Mouse (Mus musculus): ENCODE results near the gene Acyp2.
A peak's percentile ranks its signal among the peaks of the same experiment; 100 is the strongest.

Gene Acyp2

GRCm38 (mm10) chr11:30649001-30649637 is at the start of gene Acyp2:
Gene Acyp2 (minus strand): TSS chr11:30649587.
- no peaks in the 10 kb centered on the region for H3K9me3 ChIP-seq (ENCODE audit: low read length)
- TF ChIP-seq POU5F1 (IDR thresholded peaks at IDR 0.05; ENCODE audit: borderline replicate concordance, low read length) (no peak), CTCF (conservative IDR thresholded peaks at IDR 0.05; ENCODE audit: low read length) (no peak), NANOG (IDR thresholded peaks at IDR 0.05; ENCODE audit: borderline replicate concordance, low read length) (no peak)
- peak within 1 kb of the TSS; percentile 81 for H3K4me3 ChIP-seq (replicated peaks; ENCODE audit: low read length)
- H3K36me3 ChIP-seq (ENCODE audit: insufficient read depth, low read length) = no peaks in the 10 kb centered on the region
- 0 out of 2 replicates have a peak, but pooled peaks cover 5% of the 10 kb centered on the region for H3K4me1 ChIP-seq (replicated peaks; ENCODE audit: low read depth, low read length)
- H3K27me3 ChIP-seq (ENCODE audit: insufficient read depth, low read length) = no peaks in the 10 kb centered on the region

DNA sequence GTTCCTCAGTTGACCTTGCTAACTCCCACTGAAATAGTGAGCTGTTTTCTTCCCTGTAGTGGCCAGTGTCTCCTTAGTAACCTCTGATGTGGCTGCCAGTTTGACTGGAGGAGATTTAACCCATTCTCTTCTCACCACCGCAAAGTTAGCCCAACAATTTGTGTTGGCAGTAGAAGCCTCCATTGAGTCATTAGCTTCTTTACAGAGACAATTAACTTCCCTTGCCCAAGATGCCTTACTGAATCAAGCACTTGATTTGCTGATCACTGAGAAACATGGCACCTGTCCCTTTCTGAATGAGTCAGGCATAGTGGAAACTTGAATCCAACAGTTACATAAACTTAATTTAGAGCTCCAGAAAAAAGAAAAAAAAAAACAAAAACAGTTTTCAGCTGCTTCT is 40.0 kb upstream of the Acyp2 start:
- Histone ChIP-seq H3K36me3 (ENCODE audit: insufficient read depth, low read length) (no peaks in the 10 kb centered on the region), H3K27me3 (ENCODE audit: insufficient read depth, low read length) (no peaks in the 10 kb centered on the region), H3K9me3 (ENCODE audit: low read length) (peaks cover 38% of the 10 kb centered on the region), H3K4me1 (replicated peaks; ENCODE audit: low read depth, low read length) (no peaks in the 10 kb centered on the region), H3K4me3 (replicated peaks; ENCODE audit: low read length) (no peak overlapping the region)
- TF ChIP-seq NANOG (IDR thresholded peaks at IDR 0.05; ENCODE audit: borderline replicate concordance, low read length) (no peak), POU5F1 (IDR thresholded peaks at IDR 0.05; ENCODE audit: borderline replicate concordance, low read length) (no peak), CTCF (conservative IDR thresholded peaks at IDR 0.05; ENCODE audit: low read length) (no peak)

GRCm38 (mm10) chr11:30676086-30676485 is 26.7 kb upstream of the Acyp2 start:
- H3K4me3 ChIP-seq (replicated peaks; ENCODE audit: low read length) = no peak overlapping the region
- TF ChIP-seq CTCF (conservative IDR thresholded peaks at IDR 0.05; ENCODE audit: low read length) (peak; percentile 35; the same call in 1 of the 2 replicates), POU5F1 (IDR thresholded peaks at IDR 0.05; ENCODE audit: borderline replicate concordance, low read length) (no peak), NANOG (IDR thresholded peaks at IDR 0.05; ENCODE audit: borderline replicate concordance, low read length) (no peak)
- no peaks in the 10 kb centered on the region for H3K27me3 ChIP-seq (ENCODE audit: insufficient read depth, low read length)
- H3K4me1 ChIP-seq (replicated peaks; ENCODE audit: low read depth, low read length) = peaks cover 3% of the 10 kb centered on the region; the same call in 1 of the 2 replicates
- no peaks in the 10 kb centered on the region for H3K36me3 ChIP-seq (ENCODE audit: insufficient read depth, low read length)
- H3K9me3 ChIP-seq (ENCODE audit: low read length) = peaks cover 2% of the 10 kb centered on the region

DNA sequence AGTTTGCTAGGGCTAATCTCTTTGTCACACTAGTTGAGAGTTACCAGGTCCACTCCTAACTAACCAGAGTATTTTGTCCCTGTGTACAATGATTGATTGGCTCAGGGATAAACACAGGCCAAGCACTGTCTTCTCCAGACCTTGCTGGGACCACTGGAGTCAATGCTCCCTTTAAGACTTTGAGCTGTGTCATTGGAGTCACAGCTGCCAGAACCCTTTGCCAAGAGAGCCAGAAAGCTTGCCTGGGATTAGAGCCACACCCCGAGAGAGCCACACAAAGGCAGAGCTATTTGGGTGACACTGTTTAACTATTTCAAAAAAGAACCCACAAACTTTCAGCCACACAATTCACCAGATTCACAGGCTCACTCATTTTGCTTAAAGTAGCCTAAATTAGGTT is 23.3 kb upstream of the Acyp2 start:
- Histone ChIP-seq H3K27me3 (ENCODE audit: insufficient read depth, low read length) (no peaks in the 10 kb centered on the region), H3K4me1 (replicated peaks; ENCODE audit: low read depth, low read length) (no peaks in the 10 kb centered on the region; the same call in 1 of the 2 replicates), H3K4me3 (replicated peaks; ENCODE audit: low read length) (no peak overlapping the region), H3K9me3 (ENCODE audit: low read length) (no peaks in the 10 kb centered on the region), H3K36me3 (ENCODE audit: insufficient read depth, low read length) (no peaks in the 10 kb centered on the region)
- no peak for TF ChIP-seq CTCF (conservative IDR thresholded peaks at IDR 0.05; ENCODE audit: low read length)

- no peaks in the 10 kb centered on the region for H3K9me3 ChIP-seq (ENCODE audit: low read length)
- no peaks in the 10 kb centered on the region for H3K4me1 ChIP-seq (replicated peaks; ENCODE audit: low read depth, low read length)
- H3K36me3 ChIP-seq (ENCODE audit: insufficient read depth, low read length) = no peaks in the 10 kb centered on the region
- TF ChIP-seq CTCF (conservative IDR thresholded peaks at IDR 0.05; ENCODE audit: low read length) = no peak
- H3K27me3 ChIP-seq (ENCODE audit: insufficient read depth, low read length) = peaks cover 6% of the 10 kb centered on the region
- no peak overlapping the region for H3K4me3 ChIP-seq (replicated peaks; ENCODE audit: low read length)
Measured at GRCm38 (mm10) chr11:30663001-30663400, 13.6 kb upstream of the Acyp2 start.

DNA sequence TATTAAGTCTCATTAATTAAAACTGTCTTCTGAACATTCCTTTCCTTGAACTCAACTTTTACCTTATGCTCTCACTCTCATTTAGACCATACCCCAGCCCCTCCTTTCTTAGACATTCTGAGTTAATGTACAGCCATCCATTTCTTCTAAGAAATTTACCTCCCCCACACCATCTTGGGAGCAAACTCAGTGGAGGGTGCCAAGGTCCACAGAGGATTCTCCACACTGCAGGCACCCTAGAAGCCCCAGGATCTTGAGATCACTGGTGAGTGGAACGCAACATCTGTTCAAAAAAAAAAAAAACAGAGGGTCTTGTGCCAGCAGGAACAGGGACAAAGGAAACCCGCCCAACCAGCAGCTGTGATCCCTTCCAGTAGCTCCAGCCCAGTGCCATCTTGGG is 13.2 kb upstream of the Acyp2 start:
- Histone ChIP-seq H3K27me3 (ENCODE audit: insufficient read depth, low read length) (peaks cover 6% of the 10 kb centered on the region), H3K4me3 (replicated peaks; ENCODE audit: low read length) (no peak overlapping the region), H3K9me3 (ENCODE audit: low read length) (no peaks in the 10 kb centered on the region), H3K4me1 (replicated peaks; ENCODE audit: low read depth, low read length) (no peaks in the 10 kb centered on the region), H3K36me3 (ENCODE audit: insufficient read depth, low read length) (no peaks in the 10 kb centered on the region)
- no peak for TF ChIP-seq POU5F1 (IDR thresholded peaks at IDR 0.05; ENCODE audit: borderline replicate concordance, low read length)
- TF ChIP-seq NANOG (IDR thresholded peaks at IDR 0.05; ENCODE audit: borderline replicate concordance, low read length) = no peak
- TF ChIP-seq CTCF (conservative IDR thresholded peaks at IDR 0.05; ENCODE audit: low read length) = no peak

DNA sequence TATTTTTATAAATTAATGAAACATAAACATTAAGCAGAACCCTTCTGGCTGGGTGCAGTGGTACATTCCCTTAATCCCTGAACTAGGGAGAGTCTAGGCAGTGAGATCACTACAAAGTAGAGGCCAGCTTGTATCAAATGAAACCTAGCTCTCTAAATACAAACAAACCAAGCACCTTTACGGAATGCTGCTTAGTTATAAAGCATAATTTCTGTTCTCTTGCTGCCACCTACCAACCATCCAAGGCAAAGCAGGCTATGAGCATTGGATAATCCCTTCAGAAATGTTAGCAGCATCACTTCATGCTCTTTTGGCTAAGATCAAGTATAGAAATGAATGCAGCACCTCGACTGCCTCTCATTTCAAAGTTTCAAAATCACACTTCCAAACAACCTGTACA is 7.7 kb upstream of the Acyp2 start:
- peaks cover 6% of the 10 kb centered on the region for H3K27me3 ChIP-seq (ENCODE audit: insufficient read depth, low read length)
- H3K36me3 ChIP-seq (ENCODE audit: insufficient read depth, low read length) = no peaks in the 10 kb centered on the region
- no peak for TF ChIP-seq POU5F1 (IDR thresholded peaks at IDR 0.05; ENCODE audit: borderline replicate concordance, low read length)
- TF ChIP-seq CTCF (conservative IDR thresholded peaks at IDR 0.05; ENCODE audit: low read length) = peak; percentile 32
- H3K4me3 ChIP-seq (replicated peaks; ENCODE audit: low read length) = no peak overlapping the region
- H3K4me1 ChIP-seq (replicated peaks; ENCODE audit: low read depth, low read length) = no peaks in the 10 kb centered on the region
- no peaks in the 10 kb centered on the region for H3K9me3 ChIP-seq (ENCODE audit: low read length)

- H3K9me3 ChIP-seq (ENCODE audit: low read length) = no peaks in the 10 kb centered on the region
- H3K27me3 ChIP-seq (ENCODE audit: insufficient read depth, low read length) = peaks cover 6% of the 10 kb centered on the region
- TF ChIP-seq NANOG (IDR thresholded peaks at IDR 0.05; ENCODE audit: borderline replicate concordance, low read length) = no peak
- no peak for TF ChIP-seq CTCF (conservative IDR thresholded peaks at IDR 0.05; ENCODE audit: low read length)
- no peak for TF ChIP-seq POU5F1 (IDR thresholded peaks at IDR 0.05; ENCODE audit: borderline replicate concordance, low read length)
- no peaks in the 10 kb centered on the region for H3K36me3 ChIP-seq (ENCODE audit: insufficient read depth, low read length)
- H3K4me1 ChIP-seq (replicated peaks; ENCODE audit: low read depth, low read length) = no peaks in the 10 kb centered on the region
- no peak overlapping the region for H3K4me3 ChIP-seq (replicated peaks; ENCODE audit: low read length)
Measured at GRCm38 (mm10) chr11:30656060-30656459, 6.7 kb upstream of the Acyp2 start.

GRCm38 (mm10) chr11:30650416-30650815 is 1.0 kb upstream of the Acyp2 start:
- Histone ChIP-seq H3K9me3 (ENCODE audit: low read length) (no peaks in the 10 kb centered on the region), H3K4me3 (replicated peaks; ENCODE audit: low read length) (no peak overlapping the region), H3K4me1 (replicated peaks; ENCODE audit: low read depth, low read length) (0 out of 2 replicates have a peak, but pooled peaks cover 5% of the 10 kb centered on the region), H3K27me3 (ENCODE audit: insufficient read depth, low read length) (no peaks in the 10 kb centered on the region), H3K36me3 (ENCODE audit: insufficient read depth, low read length) (no peaks in the 10 kb centered on the region)
- TF ChIP-seq POU5F1 (IDR thresholded peaks at IDR 0.05; ENCODE audit: borderline replicate concordance, low read length) (no peak), NANOG (IDR thresholded peaks at IDR 0.05; ENCODE audit: borderline replicate concordance, low read length) (no peak), CTCF (conservative IDR thresholded peaks at IDR 0.05; ENCODE audit: low read length) (no peak)

Data from E14TG2a.4 (cell line).